Mouse (Mus musculus) cortical plate, adult 2 months (tissue): ENCODE results near the gene Dnaaf3. TPM values are rescaled to one million over a fixed set of nuclear protein-coding genes. Genes with fewer than 3 reads are reported as not detected.

Experiments
- H3K27ac ChIP-seq: fragments of 200-500 bp; 2 replicates; pipeline ENCODE4 v1.5.1; 2012; ENCODE audit warnings: low read length, control low read depth, inconsistent platforms; ENCODE audit not compliant: insufficient read depth
- H3K4me1 ChIP-seq: fragments of 200-500 bp; 2 replicates; pipeline ENCODE4 v1.6.1; 2011; ENCODE audit warnings: low read length; ENCODE audit not compliant: control insufficient read depth, insufficient read depth
- H3K4me3 ChIP-seq: fragments of 200-500 bp; 2 replicates; pipeline ENCODE4 v1.5.1; 2011; ENCODE audit warnings: mild to moderate bottlenecking, low read length, control low read depth; ENCODE audit not compliant: insufficient read depth
- CTCF ChIP-seq: fragments of 200-500 bp; IDR thresholded peaks from 2 replicates; pipeline ENCODE4 v1.5.1; 2011; ENCODE audit warnings: mild to moderate bottlenecking, control low read depth, low read length; ENCODE audit not compliant: insufficient read depth; ENCODE audit errors: extremely low read depth
- POLR2A ChIP-seq: fragments of 200-500 bp; IDR thresholded peaks from 2 replicates; pipeline ENCODE4 v1.6.1; 2011; ENCODE audit warnings: mild to moderate bottlenecking, low read length, control low read depth; ENCODE audit not compliant: insufficient read depth; ENCODE audit errors: extremely low read depth
- polyA plus RNA-seq: library from polyadenylated mRNA; depleted of rRNA; stranded (reverse); fragments of >200 nt; gene quantifications from 2 replicates; pipeline ENCODE4 v1.2.3, GENCODE M21; 2012

The Dnaaf3 gene
- polyA plus RNA-seq, 1 experiment = 1.3 TPM

GRCm38 (mm10) chr7:4523205-4524130 lies 8.8 kb downstream of the Dnaaf3 start:
- no peaks in the 10 kb centered on the region for H3K4me1 ChIP-seq
- H3K4me3 ChIP-seq = no peak overlapping the region
- TF ChIP-seq CTCF (no peak), POLR2A (no peak)
- no peak overlapping the region for H3K27ac ChIP-seq

- no peak overlapping the region for H3K27ac ChIP-seq
- H3K4me1 ChIP-seq = no peaks in the 10 kb centered on the region
- no peak overlapping the region for H3K4me3 ChIP-seq
- TF ChIP-seq POLR2A (no peak), CTCF (no peak)
These were observed 10.0 kb downstream of the Dnaaf3 start for GRCm38 (mm10) chr7:4522292-4522691.

DNA sequence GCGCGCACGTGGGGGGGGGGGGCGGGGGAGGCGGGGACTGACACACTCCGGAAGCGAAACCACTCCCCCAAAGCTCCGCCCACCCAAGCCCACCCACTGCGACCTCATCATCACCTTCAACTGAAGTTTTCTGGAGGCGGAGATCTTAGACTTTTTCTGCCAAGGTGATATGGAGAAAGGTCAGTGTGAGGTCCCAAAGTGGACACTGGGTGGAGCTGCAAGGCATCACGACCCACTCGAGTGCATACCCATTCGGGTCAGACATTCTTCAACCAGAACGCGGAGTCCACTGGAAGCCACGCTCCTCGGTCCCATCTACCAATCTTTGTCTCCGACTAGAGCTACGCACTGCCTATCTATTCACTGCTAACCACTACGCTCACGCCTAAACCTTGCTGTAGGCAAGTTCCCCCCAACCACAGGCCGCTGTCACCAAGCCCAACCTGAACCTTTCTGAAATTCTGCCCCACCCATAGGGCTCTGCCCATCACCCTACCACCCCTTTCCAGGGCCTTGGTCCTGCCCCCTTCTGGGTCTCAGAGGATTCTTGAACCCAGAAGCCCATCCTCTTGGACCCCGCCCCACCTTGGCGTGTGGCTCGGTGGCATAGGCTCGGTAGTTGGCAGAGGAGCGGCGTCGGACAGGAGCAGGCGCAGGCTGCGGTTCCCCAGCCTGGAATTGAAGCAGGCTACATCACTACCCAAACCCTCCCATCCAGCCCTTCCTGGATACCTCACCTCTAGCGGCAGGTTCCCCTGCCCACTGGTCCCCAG lies 10.8 kb downstream of the Dnaaf3 start:
- TF ChIP-seq CTCF = no peak
- no peak for TF ChIP-seq POLR2A
- Histone ChIP-seq H3K27ac (no peak overlapping the region), H3K4me1 (no peaks in the 10 kb centered on the region), H3K4me3 (no peak overlapping the region)

DNA sequence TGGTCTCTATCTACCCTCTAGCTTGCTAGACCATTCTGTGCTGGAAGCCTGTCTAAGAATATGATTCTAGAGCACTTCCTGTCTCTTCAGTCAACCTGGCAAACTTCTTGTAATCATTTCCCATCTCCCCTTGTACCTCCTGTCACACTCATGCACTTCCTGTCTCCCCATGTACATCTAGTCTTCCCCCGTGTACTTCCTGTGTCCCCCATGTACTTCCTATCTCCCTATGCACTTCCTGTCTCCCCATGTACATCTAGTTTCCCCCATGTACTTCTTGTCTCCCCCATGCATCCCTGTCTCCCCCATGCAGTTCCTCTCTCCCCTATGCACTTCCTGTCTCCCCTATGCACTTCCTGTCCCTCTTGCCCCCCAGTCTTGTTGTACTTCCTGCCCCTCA lies 13.8 kb downstream of the Dnaaf3 start:
- Histone ChIP-seq H3K4me3 (no peak overlapping the region), H3K4me1 (no peaks in the 10 kb centered on the region), H3K27ac (no peak overlapping the region)
- TF ChIP-seq POLR2A (no peak), CTCF (no peak)

DNA sequence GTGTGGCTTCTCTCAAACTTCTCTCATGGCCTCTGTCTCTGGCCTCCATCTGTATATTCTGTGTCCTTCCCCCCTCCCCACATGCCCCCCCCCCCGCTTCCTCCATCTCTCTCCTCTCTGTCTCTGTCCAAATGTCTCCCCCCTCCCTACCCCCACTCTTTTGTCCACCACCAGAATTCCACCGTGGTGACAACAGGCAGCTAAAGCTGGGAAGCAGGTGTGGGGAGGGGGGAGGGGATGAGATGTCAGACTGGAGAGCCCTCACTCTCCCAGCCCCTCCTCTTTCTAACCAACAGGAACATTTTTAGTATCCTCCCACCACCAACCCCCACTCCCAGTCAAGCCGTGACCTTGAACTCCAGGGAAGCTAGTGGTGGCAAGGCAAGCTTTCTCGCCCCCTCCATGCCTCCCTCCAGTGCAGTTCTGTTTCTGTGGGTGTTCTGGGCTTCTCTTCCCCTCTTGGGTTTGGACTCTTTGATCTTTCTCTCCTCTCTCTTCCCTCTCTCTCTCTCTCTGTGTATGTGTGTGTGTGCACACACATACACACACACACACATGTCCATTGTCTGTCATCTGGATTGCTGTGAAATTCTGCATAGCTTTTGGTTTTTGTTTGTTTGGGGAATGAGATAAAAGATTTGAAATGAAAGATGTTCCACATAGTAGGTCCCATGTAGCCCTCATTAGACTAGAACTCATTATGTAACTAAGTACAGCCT lies 15.8 kb downstream of the Dnaaf3 start, which contains the start of gene Tnnt1:
Gene Tnnt1, minus strand, starts transcription at position 51 of the 719 bp plus-strand sequence.
- Histone ChIP-seq H3K4me1 (no peaks in the 10 kb centered on the region), H3K4me3 (no peak within 1 kb of the TSS), H3K27ac (no peak within 1 kb of the TSS)
- TF ChIP-seq POLR2A (no peak), CTCF (no peak)

DNA sequence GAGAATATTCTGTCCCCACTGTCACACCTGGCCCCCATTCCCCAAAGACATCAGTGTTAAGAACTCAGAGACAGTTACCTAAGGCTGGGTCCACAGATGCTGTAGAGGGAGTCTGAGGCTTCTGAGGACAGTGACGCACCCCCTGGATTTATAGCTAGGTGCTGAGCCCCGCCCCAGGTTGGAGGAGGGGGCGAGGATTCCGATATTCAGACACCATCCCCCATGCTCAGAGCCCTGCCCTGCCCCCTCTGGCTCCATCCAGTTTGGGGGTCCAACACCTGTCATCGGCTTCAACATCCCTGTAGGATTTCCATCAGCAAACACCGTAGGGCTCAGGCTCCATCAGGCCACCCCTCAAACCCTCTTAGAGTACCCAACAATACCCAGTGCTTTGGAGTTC lies 16.4 kb downstream of the Dnaaf3 start:
- TF ChIP-seq POLR2A (no peak), CTCF (no peak)
- Histone ChIP-seq H3K4me3 (no peak overlapping the region), H3K4me1 (no peaks in the 10 kb centered on the region), H3K27ac (no peak overlapping the region)

DNA sequence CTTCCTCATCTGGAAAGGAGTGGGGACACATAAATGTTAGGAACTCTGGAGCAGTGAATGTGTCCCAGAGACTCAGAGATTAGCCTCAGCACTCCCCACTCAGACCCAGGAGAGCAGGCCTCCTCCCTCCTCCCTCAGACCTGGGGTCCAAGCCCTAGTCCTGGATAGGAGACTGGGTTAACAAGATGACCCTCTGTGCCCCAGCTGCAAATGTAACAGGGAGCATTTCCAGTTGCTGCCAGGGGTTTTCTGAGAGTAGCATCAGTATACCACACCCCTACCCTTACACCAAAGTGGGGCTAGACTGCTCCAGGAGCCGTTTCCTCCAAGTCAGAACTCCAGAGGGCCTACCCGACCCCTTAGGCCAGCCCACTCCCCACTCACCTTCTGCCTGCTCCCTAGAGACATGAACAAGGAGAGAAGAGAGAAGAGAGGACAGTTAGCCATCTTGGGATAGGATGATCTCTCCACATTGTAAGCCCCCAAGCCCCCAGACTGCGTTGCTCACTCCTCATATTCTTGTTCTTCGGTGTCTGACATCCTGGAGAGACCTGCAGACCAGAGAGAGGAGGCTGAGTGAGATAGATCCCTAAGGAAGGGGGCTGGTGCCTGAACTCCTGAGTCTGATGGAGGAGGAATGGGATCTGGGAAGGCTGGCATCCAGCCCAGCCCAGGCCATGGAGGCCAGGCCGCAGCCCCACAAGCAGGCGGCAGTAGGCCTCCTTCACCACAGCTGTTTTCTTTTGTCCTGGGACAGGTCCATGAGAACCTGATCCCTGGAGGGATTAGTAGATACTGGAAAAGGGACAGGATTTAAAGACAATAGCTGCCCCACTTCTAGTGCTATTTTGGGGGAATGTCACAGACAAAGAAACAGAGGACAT lies 18.2 kb downstream of the Dnaaf3 start:
- no peaks in the 10 kb centered on the region for H3K4me1 ChIP-seq
- no peak overlapping the region for H3K27ac ChIP-seq
- TF ChIP-seq CTCF = no peak
- no peak for TF ChIP-seq POLR2A
- no peak overlapping the region for H3K4me3 ChIP-seq

GRCm38 (mm10) chr7:4513236-4513635 lies 19.0 kb downstream of the Dnaaf3 start:
- Histone ChIP-seq H3K4me3 (no peak overlapping the region), H3K4me1 (no peaks in the 10 kb centered on the region)
- TF ChIP-seq POLR2A = no peak
- TF ChIP-seq CTCF = peak; percentile 69

More at GRCm38 (mm10) chr7:4513236-4513635, 19.0 kb downstream of the Dnaaf3 start:
- H3K27ac ChIP-seq = no peak overlapping the region
